Comparison of ENCODE assay signal across 20 mouse cellular contexts in the genomic region with DNA sequence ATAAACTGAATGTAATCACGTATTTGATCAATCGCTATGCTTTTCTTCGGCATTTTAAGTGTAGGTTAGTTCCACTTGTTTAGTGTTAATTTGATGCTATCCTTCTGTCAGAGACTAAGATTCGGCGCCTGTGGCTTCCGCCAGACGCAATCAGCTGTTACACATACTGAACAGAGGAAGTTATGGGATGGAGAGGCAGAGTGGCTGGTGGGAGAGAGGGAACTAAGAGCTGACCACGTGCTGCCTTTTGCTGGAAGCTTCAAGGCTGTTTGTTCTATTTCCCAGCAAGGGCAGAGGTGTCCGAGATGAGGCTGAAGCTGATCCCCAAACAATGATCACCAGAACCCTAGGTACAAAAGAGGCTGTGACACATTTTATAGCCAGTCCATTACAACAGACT. TPM values are rescaled to one million over a fixed set of nuclear protein-coding genes. Genes with fewer than 3 reads are reported as not detected.
DNase-seq lines count a peak whose midpoint lies in the region; ATAC-seq lines count a peak whose summit lies in the region.
"Had no signal": no experiment of that assay in that cellular context is flagged by ENCODE, and none has a peak within 500 bp of the region (broad histone marks: within the 10 kb centered on the region; RNA-seq: fewer than 3 reads in every experiment).

No protein-coding gene starts in this region.

- DNase-seq in layer of hippocampus, adult 11-12 months (ENCODE audit: low spot score) = peak; percentile 43
- no peak for DNase-seq in layer of hippocampus, postnatal 10 days (ENCODE audit: low spot score in 2 of 2)
- peak; percentile 46 for DNase-seq in thymus, postnatal 4 days
- DNase-seq in right cerebral cortex, postnatal 14 days = no peak
- DNase-seq: adrenal gland, postnatal 10 days; B cell, adult 2 months; cerebellum, adult 9-10 months; gastrocnemius, postnatal 25 days; kidney, adult 11 months; kidney, postnatal 36 days; layer of hippocampus, postnatal 36 days; right cerebral cortex, postnatal 25 days; spleen, adult 18-20 months had no signal

- peak; percentile 85 for ATAC-seq in common myeloid progenitor, adult 5-6 weeks (replicated peaks; ENCODE audit: low read depth, poor library complexity, severe bottlenecking)
- peak; percentile 89 for ATAC-seq in megakaryocyte progenitor cell, adult 5-6 weeks (replicated peaks; ENCODE audit: poor library complexity)
- no peak for ATAC-seq in frontal cortex, adult (ENCODE audit: low TSS enrichment)
- ATAC-seq: forebrain, embryonic 16.5 days; hindbrain, embryonic 16.5 days had no signal

RNA-seq across cellular contexts. Expression of a gene that starts 56.3 kb away (rescaled TPM):
- total RNA-seq in layer of hippocampus, postnatal 10 days (2021) = 10 to 100 TPM; 16.7 to 17.2 TPM
- total RNA-seq in common myeloid progenitor, adult 5-6 weeks (2017) = 0.59 and 0.87 TPM in 2 replicates
- 1.1 and 1.3 TPM in 2 replicates for total RNA-seq in megakaryocyte progenitor cell, adult 5-6 weeks (2015)
- total RNA-seq in megakaryocyte progenitor cell, adult 5-6 weeks (2017) = 0.46 and 1.7 TPM in 2 replicates
- total RNA-seq: liver, adult 2 months; monocyte, adult 5-6 weeks had no signal

Comparison
In these comparisons a context has a peak if more than half of its experiments do, and no peak if none do; other contexts are left out.
1. DNase-seq: peak in layer of hippocampus, adult 11-12 months (single experiment) and thymus, postnatal 4 days (single experiment); none in layer of hippocampus, postnatal 10 days (0 of 2) and right cerebral cortex, postnatal 14 days (single experiment).